Mouse (Mus musculus) stomach, embryonic 14.5 days (tissue): ENCODE measurements around the gene Gabrg2. TPM values are rescaled to one million over a fixed set of nuclear protein-coding genes. Genes with fewer than 3 reads are reported as not detected.

Experiments used
- ATAC-seq: fragments of 200-750 bp; cut with Nextera tagmentation; 2 replicates; pipeline ENCODE4 v1.8.0; 2017; ENCODE audit warnings: low read depth, moderate TSS enrichment; ENCODE audit not compliant: insufficient number of reproducible peaks, insufficient read depth, low FRiP score
- H3K27ac ChIP-seq: fragments of 300-500 bp; sonication (generic); 2 replicates; pipeline ENCODE4 v1.5.1; 2014; ENCODE audit warnings: mild to moderate bottlenecking, low read length, moderate library complexity, mixed read lengths
- H3K27me3 ChIP-seq: fragments of 300-500 bp; sonication (generic); 2 replicates; pipeline ENCODE4 v1.6.1; 2014; ENCODE audit warnings: low read length, control low read depth, mixed read lengths; ENCODE audit not compliant: control insufficient read depth, insufficient read depth
- H3K36me3 ChIP-seq: fragments of 300-500 bp; sonication (generic); 2 replicates; pipeline ENCODE4 v1.6.1; 2014; ENCODE audit warnings: mild to moderate bottlenecking, control low read depth, low read length, moderate library complexity, mixed read lengths; ENCODE audit not compliant: control insufficient read depth, insufficient read depth
- H3K4me1 ChIP-seq: fragments of 300-500 bp; sonication (generic); 2 replicates; pipeline ENCODE4 v1.6.1; 2014; ENCODE audit warnings: low read length, control low read depth, mixed read lengths; ENCODE audit not compliant: control insufficient read depth, insufficient read depth
- H3K4me2 ChIP-seq: fragments of 300-500 bp; sonication (generic); replicated peaks from 2 replicates; pipeline ENCODE4 v1.6.1; 2014; ENCODE audit warnings: low read depth, low read length, control low read depth
- H3K4me3 ChIP-seq: fragments of 300-500 bp; sonication (generic); 2 replicates; pipeline ENCODE4 v1.5.1; 2014; ENCODE audit warnings: low read depth, low read length, control low read depth
- H3K9ac ChIP-seq: fragments of 300-500 bp; sonication (generic); replicated peaks from 2 replicates; pipeline ENCODE4 v1.6.1; 2014; ENCODE audit warnings: low read depth, mild to moderate bottlenecking, control low read depth, low read length, moderate library complexity, mixed read lengths
- H3K9me3 ChIP-seq: fragments of 300-500 bp; sonication (generic); 2 replicates; pipeline ENCODE4 v1.6.1; 2016; ENCODE audit warnings: low read depth, low read length, control low read depth; ENCODE audit not compliant: control insufficient read depth
- WGBS: fragments of 180-500 bp; shearing (Covaris S2); extraction: QIAGEN DNeasy Blood & Tissue Kit; methylation state at CpG from one replicate; pipeline ENCODE4 v1.1.7; 2014; 5-methylcytosine and 5-hydroxymethylcytosine counted together
- polyA plus RNA-seq: library from polyadenylated mRNA; unstranded; fragments of >200 nt; fragmentation: Nextera tagmentation; extraction: Ambion mirVana; gene quantifications from 2 replicates; pipeline ENCODE4 v1.2.1, GENCODE M21; 2014

The Gabrg2 gene
- polyA plus RNA-seq, 1 experiment from 2014 or later = 1.7 TPM

- no peak overlapping the region for H3K9ac ChIP-seq
- WGBS = 88% methylated on average over 5 of the region's 5 CpGs
- H3K27me3 ChIP-seq = no peaks in the 10 kb centered on the region
- H3K9me3 ChIP-seq = no peaks in the 10 kb centered on the region
- H3K27ac ChIP-seq = no peak overlapping the region
- no peak overlapping the region for H3K4me2 ChIP-seq
- no peak overlapping the region for H3K4me3 ChIP-seq
- no peaks in the 10 kb centered on the region for H3K36me3 ChIP-seq
- no peak for ATAC-seq
- no peaks in the 10 kb centered on the region for H3K4me1 ChIP-seq
Measured at GRCm38 (mm10) chr11:41945471-41945870, 55.2 kb downstream of the Gabrg2 start.

- Histone ChIP-seq H3K27me3 (no peaks in the 10 kb centered on the region), H3K9ac (no peak overlapping the region), H3K9me3 (no peaks in the 10 kb centered on the region), H3K36me3 (no peaks in the 10 kb centered on the region), H3K4me2 (no peak overlapping the region), H3K4me1 (no peaks in the 10 kb centered on the region), H3K27ac (no peak overlapping the region), H3K4me3 (no peak overlapping the region)
- WGBS = 71% methylated on average over 2 of the region's 2 CpGs
- no peak for ATAC-seq
Measured at GRCm38 (mm10) chr11:41937979-41938378, 62.7 kb downstream of the Gabrg2 start.

DNA sequence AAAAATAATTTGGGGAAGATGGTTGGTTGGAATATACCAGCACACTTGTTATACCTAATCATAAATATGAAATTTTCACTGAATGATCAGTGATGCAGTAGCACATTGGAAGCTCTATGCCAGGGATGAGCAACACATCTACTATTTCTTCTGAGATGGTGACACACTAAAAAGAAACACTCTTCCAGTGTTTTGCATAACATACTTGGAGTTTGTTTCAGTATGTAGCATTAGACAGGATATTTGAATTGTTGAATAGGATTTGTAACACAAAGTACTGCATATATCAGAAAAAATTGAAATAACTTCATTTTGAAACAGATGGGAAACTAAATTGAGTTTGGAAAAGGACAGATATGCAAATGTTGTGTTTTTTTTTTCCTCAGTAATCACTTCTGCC, 81.8 kb downstream of the Gabrg2 start:
- no peak for ATAC-seq
- H3K4me2 ChIP-seq = no peak overlapping the region
- H3K27ac ChIP-seq = no peak overlapping the region
- H3K9ac ChIP-seq = no peak overlapping the region
- H3K4me1 ChIP-seq = no peaks in the 10 kb centered on the region
- no peaks in the 10 kb centered on the region for H3K9me3 ChIP-seq
- H3K36me3 ChIP-seq = no peaks in the 10 kb centered on the region
- H3K4me3 ChIP-seq = no peak overlapping the region
- no peaks in the 10 kb centered on the region for H3K27me3 ChIP-seq

DNA sequence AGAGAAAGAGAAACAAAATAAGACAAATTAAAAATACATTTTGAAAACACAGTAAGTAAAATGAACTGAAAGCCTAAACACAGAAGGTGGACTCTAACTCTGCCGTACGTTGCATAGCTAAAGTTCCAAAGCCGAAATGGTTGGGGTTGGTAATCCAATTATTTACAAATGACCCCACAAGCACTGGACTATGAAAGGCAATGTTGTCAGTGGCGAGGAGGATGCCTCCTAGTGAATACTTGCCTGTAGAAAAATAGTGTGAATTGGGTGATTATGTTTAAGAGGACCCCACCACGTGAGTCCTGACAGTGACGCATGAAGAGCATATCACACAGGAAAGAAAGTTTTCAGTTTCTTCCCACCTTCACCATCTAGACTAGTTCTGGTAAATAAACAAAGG, 86.6 kb downstream of the Gabrg2 start:
- H3K4me2 ChIP-seq = no peak overlapping the region

GRCm38 (mm10) chr11:41903661-41904060, 97.0 kb downstream of the Gabrg2 start:
- no peak overlapping the region for H3K4me2 ChIP-seq
- no peak for ATAC-seq
- no peak overlapping the region for H3K27ac ChIP-seq
- no peak overlapping the region for H3K4me3 ChIP-seq
- H3K9ac ChIP-seq = no peak overlapping the region
- H3K4me1 ChIP-seq = no peaks in the 10 kb centered on the region
- no peaks in the 10 kb centered on the region for H3K36me3 ChIP-seq
- no peaks in the 10 kb centered on the region for H3K9me3 ChIP-seq
- H3K27me3 ChIP-seq = no peaks in the 10 kb centered on the region
- WGBS = 82% methylated on average over 2 of the region's 2 CpGs

More for the DNA sequence above, 86.6 kb downstream of the Gabrg2 start:
- no peak for ATAC-seq
- WGBS = 72% methylated on average over 6 of the region's 6 CpGs
- no peaks in the 10 kb centered on the region for H3K27me3 ChIP-seq
- H3K36me3 ChIP-seq = no peaks in the 10 kb centered on the region
- no peak overlapping the region for H3K4me3 ChIP-seq
- no peaks in the 10 kb centered on the region for H3K4me1 ChIP-seq
- no peak overlapping the region for H3K27ac ChIP-seq
- no peaks in the 10 kb centered on the region for H3K9me3 ChIP-seq
- H3K9ac ChIP-seq = no peak overlapping the region

Other genes with a start within 250 kb of the Gabrg2 start
- gene Gabra1, start 182.1 kb upstream of the Gabrg2 start, polyA plus RNA-seq = 6.6 and 7.6 TPM in 2 replicates